In genomic region chr6:90780532-90780931, GRCm38 (mm10) we compare ENCODE assay signal across 21 mouse cellular contexts.
A peak's percentile ranks its signal among the peaks of the same experiment; 100 is the strongest.
DNase-seq lines count a peak whose midpoint lies in the region; ATAC-seq and TF ChIP-seq lines count a peak whose summit lies in the region.
"Had no signal": no experiment of that assay in that cellular context is flagged by ENCODE, and none has a peak within 500 bp of the region (broad histone marks: within the 10 kb centered on the region; RNA-seq: fewer than 3 reads in every experiment).

No protein-coding gene starts in this region.

- no peaks in the 10 kb centered on the region for H3K9me3 ChIP-seq in forebrain, embryonic 10.5 days
- H3K9me3 ChIP-seq in forebrain, embryonic 16.5 days (ENCODE audit: control insufficient read depth, low read length): no peaks in the 10 kb centered on the region
- H3K9me3 ChIP-seq in hindbrain, postnatal 0 days (ENCODE audit: low read length): no peaks in the 10 kb centered on the region
- H3K9me3 ChIP-seq in neural tube, embryonic 12.5 days: no peaks in the 10 kb centered on the region
- no peaks in the 10 kb centered on the region for H3K9me3 ChIP-seq in liver, embryonic 11.5 days (ENCODE audit: control insufficient read depth, low read length)
- H3K9me3 ChIP-seq: embryonic facial prominence, embryonic 13.5 days; liver, embryonic 12.5 days; stomach, embryonic 15.5 days had no signal

- no peak overlapping the region; the same call in 1 of the 2 replicates for H3K9ac ChIP-seq in forebrain, embryonic 16.5 days (replicated peaks; ENCODE audit: low read depth, low read length)
- H3K9ac ChIP-seq in hindbrain, postnatal 0 days (replicated peaks; ENCODE audit: low read length): no peak overlapping the region
- no peak overlapping the region for H3K9ac ChIP-seq in neural tube, embryonic 12.5 days
- no peak overlapping the region for H3K9ac ChIP-seq in liver, embryonic 11.5 days (ENCODE audit: low read depth, low read length)
- H3K9ac ChIP-seq: embryonic facial prominence, embryonic 13.5 days; liver, embryonic 12.5 days; stomach, embryonic 15.5 days had no signal

- 71% methylated on average over 2 of the region's 2 CpGs for WGBS in forebrain, embryonic 10.5 days
- 15% methylated on average over 2 of the region's 2 CpGs for WGBS in forebrain, embryonic 16.5 days
- 26% methylated on average over 2 of the region's 2 CpGs for WGBS in hindbrain, postnatal 0 days
- WGBS in neural tube, embryonic 12.5 days: 51% methylated on average over 2 of the region's 2 CpGs
- WGBS in liver, embryonic 11.5 days: 71% methylated on average over 2 of the region's 2 CpGs

- H3K4me2 ChIP-seq in forebrain, embryonic 16.5 days (ENCODE audit: low read length): peak overlapping the region; percentile 38
- peak overlapping the region; percentile 43 for H3K4me2 ChIP-seq in hindbrain, postnatal 0 days (ENCODE audit: low read depth, low read length)
- H3K4me2 ChIP-seq in neural tube, embryonic 12.5 days (replicated peaks): peak overlapping the region; percentile 62
- H3K4me2 ChIP-seq in liver, embryonic 11.5 days: no peak overlapping the region
- H3K4me2 ChIP-seq: embryonic facial prominence, embryonic 13.5 days; liver, embryonic 12.5 days; stomach, embryonic 15.5 days had no signal

- H3K27ac ChIP-seq in forebrain, embryonic 10.5 days: peak overlapping the region; percentile 98
- no peak overlapping the region for H3K27ac ChIP-seq in forebrain, embryonic 16.5 days (ENCODE audit: low read length)
- H3K27ac ChIP-seq in hindbrain, postnatal 0 days: peak overlapping the region; percentile 94; the same call in 1 of the 2 replicates
- no peak overlapping the region for H3K27ac ChIP-seq in neural tube, embryonic 12.5 days
- H3K27ac ChIP-seq in liver, embryonic 11.5 days (ENCODE audit: low read depth, low read length): no peak overlapping the region
- H3K27ac ChIP-seq: embryonic facial prominence, embryonic 13.5 days; kidney, postnatal 0 days; liver, embryonic 12.5 days; stomach, embryonic 15.5 days had no signal

- H3K36me3 ChIP-seq in forebrain, embryonic 10.5 days (replicated peaks): peaks cover 34% of the 10 kb centered on the region
- H3K36me3 ChIP-seq in forebrain, embryonic 16.5 days (ENCODE audit: control insufficient read depth, insufficient read depth): no peaks in the 10 kb centered on the region
- no peaks in the 10 kb centered on the region for H3K36me3 ChIP-seq in hindbrain, postnatal 0 days (ENCODE audit: insufficient read depth, low read length)
- no peaks in the 10 kb centered on the region for H3K36me3 ChIP-seq in neural tube, embryonic 12.5 days
- H3K36me3 ChIP-seq in liver, embryonic 11.5 days (ENCODE audit: control insufficient read depth, insufficient read depth, low read length): no peaks in the 10 kb centered on the region
- H3K36me3 ChIP-seq: embryonic facial prominence, embryonic 13.5 days; liver, embryonic 12.5 days; stomach, embryonic 15.5 days had no signal

- peaks cover 67% of the 10 kb centered on the region for H3K4me1 ChIP-seq in forebrain, embryonic 10.5 days
- H3K4me1 ChIP-seq in forebrain, embryonic 16.5 days (replicated peaks; ENCODE audit: control insufficient read depth, insufficient read depth, low read length): peaks cover 63% of the 10 kb centered on the region
- peaks cover 54% of the 10 kb centered on the region for H3K4me1 ChIP-seq in hindbrain, postnatal 0 days (ENCODE audit: insufficient read depth, low read length)
- H3K4me1 ChIP-seq in neural tube, embryonic 12.5 days: peaks cover 69% of the 10 kb centered on the region
- H3K4me1 ChIP-seq in liver, embryonic 11.5 days (replicated peaks; ENCODE audit: control insufficient read depth, insufficient read depth, low read length): peaks cover 4% of the 10 kb centered on the region; the same call in 1 of the 2 replicates

- DNase-seq in forebrain, embryonic 10.5 days (ENCODE audit: extremely low spot score, low spot score): no peak
- peak; percentile 35 for DNase-seq in hindbrain, postnatal 0 days (ENCODE audit: low spot score)
- no peak for DNase-seq in testis, postnatal 10 days (ENCODE audit: low spot score)
- no peak for DNase-seq in liver, embryonic 11.5 days (ENCODE audit: low spot score)
- DNase-seq in layer of hippocampus, postnatal 25 days (ENCODE audit: extremely low spot score in 1 of 2, low spot score in 1 of 2): no peak
- DNase-seq in cerebellum, adult 11-12 months: no peak
- DNase-seq: adrenal gland, postnatal 14 days; cerebellum, postnatal 36 days; gastrocnemius, postnatal 25 days; heart, postnatal 10 days; layer of hippocampus, adult 9-11 months; spleen, adult 18-20 months; thymus, postnatal 36 days had no signal

- TF ChIP-seq CTCF in hindbrain, postnatal 0 days (IDR thresholded peaks at IDR 0.05; ENCODE audit: low read depth): no peak

- ATAC-seq in forebrain, embryonic 16.5 days: no peak
- ATAC-seq in hindbrain, postnatal 0 days: no peak
- ATAC-seq in neural tube, embryonic 12.5 days (ENCODE audit: low FRiP score, low read depth): no peak
- ATAC-seq in liver, embryonic 11.5 days (replicated peaks; ENCODE audit: low FRiP score): no peak
- ATAC-seq: CD4-positive, CD25-positive, alpha-beta regulatory T cell, adult 4 months; intestine, embryonic 16.5 days; liver, embryonic 12.5 days had no signal

- peaks cover 9% of the 10 kb centered on the region; the same call in 1 of the 2 replicates for H3K27me3 ChIP-seq in forebrain, embryonic 10.5 days (ENCODE audit: poor library complexity, severe bottlenecking)
- H3K27me3 ChIP-seq in forebrain, embryonic 16.5 days (replicated peaks; ENCODE audit: control insufficient read depth, insufficient read depth, low read length): no peaks in the 10 kb centered on the region
- H3K27me3 ChIP-seq in hindbrain, postnatal 0 days (ENCODE audit: insufficient read depth, low read length): no peaks in the 10 kb centered on the region
- H3K27me3 ChIP-seq in neural tube, embryonic 12.5 days (replicated peaks): no peaks in the 10 kb centered on the region
- no peaks in the 10 kb centered on the region; the same call in 1 of the 2 replicates for H3K27me3 ChIP-seq in liver, embryonic 11.5 days (replicated peaks; ENCODE audit: control insufficient read depth, insufficient read depth, low read length)
- H3K27me3 ChIP-seq: embryonic facial prominence, embryonic 13.5 days; stomach, embryonic 15.5 days had no signal

- peak overlapping the region; percentile 55 for H3K4me3 ChIP-seq in forebrain, embryonic 10.5 days
- H3K4me3 ChIP-seq in forebrain, embryonic 16.5 days (replicated peaks; ENCODE audit: low read length): no peak overlapping the region
- H3K4me3 ChIP-seq in hindbrain, postnatal 0 days (ENCODE audit: low read length): no peak overlapping the region
- H3K4me3 ChIP-seq in neural tube, embryonic 12.5 days: peak overlapping the region; percentile 11; the same call in 1 of the 2 replicates
- H3K4me3 ChIP-seq in liver, embryonic 11.5 days (ENCODE audit: low read depth, low read length): no peak overlapping the region
- H3K4me3 ChIP-seq: embryonic facial prominence, embryonic 13.5 days; liver, embryonic 12.5 days; stomach, embryonic 15.5 days had no signal

Comparison
In these comparisons a context has a peak if more than half of its experiments do, and no peak if none do; other contexts are left out.
1. H3K27ac ChIP-seq: peak in forebrain, embryonic 10.5 days (single experiment) and hindbrain, postnatal 0 days (single experiment); none in forebrain, embryonic 16.5 days (single experiment), neural tube, embryonic 12.5 days (single experiment) and liver, embryonic 11.5 days (single experiment).
2. H3K4me3 ChIP-seq: peak in forebrain, embryonic 10.5 days (single experiment) and neural tube, embryonic 12.5 days (single experiment); none in forebrain, embryonic 16.5 days (single experiment), hindbrain, postnatal 0 days (single experiment) and liver, embryonic 11.5 days (single experiment).